Mouse (Mus musculus) inflammation-experienced regulatory T-cells, adult 6 months (primary cell): ENCODE measurements around the gene Tmem238. TPM values are rescaled to one million over a fixed set of nuclear protein-coding genes. Genes with fewer than 3 reads are reported as not detected.

Experiments
- ATAC-seq: one replicate; pipeline ENCODE4 v1.8.0; 2017
- polyA plus RNA-seq, 3 experiments: library from polyadenylated mRNA; unstranded; fragments of 100-300 nt; shearing (Covaris generic); gene quantifications; one replicate each; pipeline ENCODE4 v1.2.1; 2017

Tmem238 gene
- polyA plus RNA-seq, 3 experiments from 2014 or later = 0.90 TPM; not detected in 2

- no peak for ATAC-seq
Observed at GRCm38 (mm10) chr7:4746326-4746980, 43.0 kb downstream of the Tmem238 start.

- no peak for ATAC-seq
Observed at GRCm38 (mm10) chr7:4744886-4745285, 44.6 kb downstream of the Tmem238 start.

- ATAC-seq = no peak
Observed at GRCm38 (mm10) chr7:4743354-4743753, 46.1 kb downstream of the Tmem238 start.

- ATAC-seq = no peak
Observed at GRCm38 (mm10) chr7:4742482-4742819, 47.0 kb downstream of the Tmem238 start.

- ATAC-seq = no peak
Observed at GRCm38 (mm10) chr7:4741672-4742481, 47.6 kb downstream of the Tmem238 start.

- ATAC-seq = no peak
Observed at GRCm38 (mm10) chr7:4741151-4741550, 48.3 kb downstream of the Tmem238 start.

GRCm38 (mm10) chr7:4740309-4740727 is 49.1 kb downstream of the Tmem238 start:
- no peak for ATAC-seq

- ATAC-seq = peak; percentile 90
Observed at GRCm38 (mm10) chr7:4739544-4740275, 49.7 kb downstream of the Tmem238 start, which contains the start of gene Kmt5c. TSS of gene Kmt5c (plus strand) at chr7:4740115.

- peak; percentile 19 for ATAC-seq
Observed at GRCm38 (mm10) chr7:4739041-4739543, 50.4 kb downstream of the Tmem238 start.

Other genes starting within 250 kb of the Tmem238 start
- under 1 TPM in 1 of 3 experiments, not detected in 2; 0.83 TPM for gene Syt5, start 242.1 kb downstream of the Tmem238 start, polyA plus RNA-seq
- gene Ptprh, start 185.6 kb downstream of the Tmem238 start, polyA plus RNA-seq = not detected
- gene Tmem86b, start 158.2 kb downstream of the Tmem238 start, polyA plus RNA-seq = 1 to 10 TPM; 3.1 to 4.1 (median 4.0) TPM
- gene Ppp6r1, start 130.6 kb downstream of the Tmem238 start, polyA plus RNA-seq = 10 to 100 TPM in 1 of 3 experiments, 1 to 10 TPM in 2; 7.7 to 13.6 (median 9.7) TPM
- 10 to 100 TPM; 41.5 to 52.0 (median 46.5) TPM for gene Hspbp1, start 104.6 kb downstream of the Tmem238 start, polyA plus RNA-seq
- gene Brsk1, start 99.1 kb downstream of the Tmem238 start, polyA plus RNA-seq = under 1 TPM in 1 of 3 experiments, not detected in 2; 0.62 TPM
- gene Tmem150b, start 64.4 kb downstream of the Tmem238 start, polyA plus RNA-seq = not detected
- 10 to 100 TPM; 22.6 to 25.7 (median 24.9) TPM for gene Kmt5c, start 49.5 kb downstream of the Tmem238 start, polyA plus RNA-seq
- 1 to 10 TPM in 1 of 3 experiments, under 1 TPM in 1, not detected in 1; 0.86 to 1.4 TPM for gene Cox6b2, start 36.6 kb downstream of the Tmem238 start, polyA plus RNA-seq
- gene Fam71e2, start 18.4 kb downstream of the Tmem238 start, polyA plus RNA-seq = not detected
- gene Il11, start 6.8 kb downstream of the Tmem238 start, polyA plus RNA-seq = not detected
- gene Tmem190, start 6.7 kb downstream of the Tmem238 start, polyA plus RNA-seq = not detected
- 100 to 1,000 TPM; 324 to 638 (median 419) TPM for gene Rpl28, start 3.2 kb upstream of the Tmem238 start, polyA plus RNA-seq
- 10 to 100 TPM; 13.2 to 64.5 (median 31.1) TPM for gene Ube2s, start 22.9 kb upstream of the Tmem238 start, polyA plus RNA-seq
- gene Shisa7, start 55.0 kb upstream of the Tmem238 start, polyA plus RNA-seq = not detected
- 10 to 100 TPM; 26.6 to 36.5 (median 34.4) TPM for gene Isoc2b, start 80.6 kb upstream of the Tmem238 start, polyA plus RNA-seq
- gene Isoc2a, start 87.5 kb upstream of the Tmem238 start, polyA plus RNA-seq = under 1 TPM; 0.58 to 0.92 (median 0.70) TPM
- not detected for gene Gm36210, start 116.9 kb upstream of the Tmem238 start, polyA plus RNA-seq
- gene Zfp628, start 125.6 kb upstream of the Tmem238 start, polyA plus RNA-seq = 1 to 10 TPM in 2 of 3 experiments, under 1 TPM in 1; 0.93 to 1.8 (median 1.6) TPM
- under 1 TPM in 2 of 3 experiments, not detected in 1; 0.34 to 0.44 TPM for gene Nat14, start 132.4 kb upstream of the Tmem238 start, polyA plus RNA-seq
- not detected for gene Ssc5d, start 136.1 kb upstream of the Tmem238 start, polyA plus RNA-seq
- gene Sbk2, start 174.8 kb upstream of the Tmem238 start, polyA plus RNA-seq = 1 to 10 TPM in 2 of 3 experiments, not detected in 1; 1.2 to 2.0 TPM
- not detected for gene Sbk3, start 181.5 kb upstream of the Tmem238 start, polyA plus RNA-seq
- 1 to 10 TPM; 4.3 to 6.0 (median 5.1) TPM for gene Zfp579, start 206.5 kb upstream of the Tmem238 start, polyA plus RNA-seq
- 10 to 100 TPM; 34.4 to 44.7 (median 38.9) TPM for gene Zfp524, start 224.8 kb upstream of the Tmem238 start, polyA plus RNA-seq
- 10 to 100 TPM in 1 of 3 experiments, 1 to 10 TPM in 2; 7.2 to 15.1 (median 7.9) TPM for gene Fiz1, start 225.0 kb upstream of the Tmem238 start, polyA plus RNA-seq
- 10 to 100 TPM in 2 of 3 experiments, 1 to 10 TPM in 1; 7.8 to 17.2 (median 10.8) TPM for gene Gm44973, start 225.8 kb upstream of the Tmem238 start, polyA plus RNA-seq
- 1 to 10 TPM; 2.5 to 6.7 (median 5.2) TPM for gene Zfp865, start 230.7 kb upstream of the Tmem238 start, polyA plus RNA-seq
- not detected for gene Ccdc106, start 230.9 kb upstream of the Tmem238 start, polyA plus RNA-seq
- not detected for gene 4632433K11Rik, start 244.5 kb upstream of the Tmem238 start, polyA plus RNA-seq
- 1 to 10 TPM; 3.0 to 5.1 (median 3.7) TPM for gene Zfp784, start 248.8 kb upstream of the Tmem238 start, polyA plus RNA-seq